Mouse (Mus musculus): ENCODE measurements at regions not wholly inside any gene's neighbourhood (a gene's known extent, or its start where the extent isn't known, plus 50 kb on each side); places are given as distances from the start of the nearest gene placed in this dataset.
"Not testable (repeated sequence)": the region's sequence is repeated elsewhere in the genome, so short reads cannot be mapped to it uniquely, and the experiment has no call there.

DNA sequence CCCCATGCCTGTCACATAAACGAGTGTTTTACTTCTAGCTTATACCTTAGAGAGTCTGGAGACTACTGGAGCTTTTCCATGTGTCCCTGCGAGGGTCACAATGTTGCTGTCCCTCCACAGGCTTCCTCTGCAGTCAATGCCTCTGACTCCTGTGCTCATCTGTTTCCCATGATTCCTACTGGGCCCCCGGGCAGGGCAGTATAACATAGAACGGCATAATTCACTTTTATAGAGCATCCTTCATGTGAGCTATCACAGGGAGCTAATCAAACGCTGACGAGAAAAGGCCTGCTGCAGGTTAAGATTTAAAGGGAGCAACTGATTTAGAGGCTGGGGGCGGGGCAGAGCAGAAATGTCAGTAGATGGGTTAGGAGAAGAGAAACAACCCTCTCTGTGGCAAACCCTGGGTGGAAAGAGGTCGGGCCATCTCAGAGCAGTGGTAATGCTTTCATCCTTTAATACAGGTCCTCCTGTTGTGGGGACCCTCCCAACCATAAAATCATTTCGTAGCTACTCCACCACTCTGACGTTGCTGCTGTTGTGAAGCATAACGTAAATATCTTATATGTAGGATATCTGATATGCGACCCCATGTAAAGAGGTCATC, 168.5 kb upstream of the Cdkn3 start:
- Histone ChIP-seq H3K9ac (ENCODE audit: low read depth, low read length) (no peak overlapping the region), H3K27ac (ENCODE audit: low read depth, low read length) (no peak overlapping the region), H3K9me3 (ENCODE audit: control insufficient read depth, low read length) (no peaks in the 10 kb centered on the region), H3K4me1 (replicated peaks; ENCODE audit: control insufficient read depth, insufficient read depth, low read length) (no peaks in the 10 kb centered on the region), H3K4me3 (ENCODE audit: low read depth, low read length) (no peak overlapping the region), H3K4me2 (replicated peaks; ENCODE audit: low read depth, low read length) (no peak overlapping the region), H3K27me3 (ENCODE audit: control insufficient read depth, insufficient read depth, low read length) (no peaks in the 10 kb centered on the region), H3K36me3 (ENCODE audit: control insufficient read depth, insufficient read depth, low read length) (no peaks in the 10 kb centered on the region)
- 78% methylated on average over 12 of the region's 12 CpGs for WGBS
- DNase-seq (ENCODE audit: low spot score) (no peak), ATAC-seq (ENCODE audit: low FRiP score) (no peak)

DNA sequence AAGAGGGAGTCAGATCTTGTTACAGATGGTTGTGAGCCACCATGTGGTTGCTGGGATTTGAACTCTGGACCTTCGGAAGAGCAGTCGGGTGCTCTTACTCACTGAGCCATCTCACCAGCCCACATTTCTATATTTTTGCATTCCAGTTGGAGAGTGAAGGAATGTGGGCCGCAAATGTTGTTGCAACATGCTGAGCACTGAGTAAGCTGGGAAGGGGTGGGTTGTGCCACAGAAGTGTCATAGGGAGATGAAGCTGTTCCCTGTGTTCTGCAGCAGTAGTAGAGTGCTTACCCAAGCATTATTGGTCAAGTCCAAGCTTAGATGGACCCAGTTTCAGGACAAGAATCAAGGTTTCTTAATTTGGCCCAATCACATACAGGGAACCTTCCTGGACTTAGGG, 169.1 kb upstream of the Cdkn3 start:
- H3K27me3 ChIP-seq (ENCODE audit: control insufficient read depth, insufficient read depth, low read length), result no peaks in the 10 kb centered on the region
- H3K9ac ChIP-seq (ENCODE audit: low read depth, low read length), result no peak overlapping the region
- no peak for DNase-seq (ENCODE audit: low spot score)
- no peak overlapping the region for H3K4me3 ChIP-seq (ENCODE audit: low read depth, low read length)
- WGBS, result 88% methylated on average over 3 of the region's 3 CpGs
- H3K9me3 ChIP-seq (ENCODE audit: control insufficient read depth, low read length), result no peaks in the 10 kb centered on the region
- no peak overlapping the region for H3K27ac ChIP-seq (ENCODE audit: low read depth, low read length)
- H3K4me1 ChIP-seq (replicated peaks; ENCODE audit: control insufficient read depth, insufficient read depth, low read length), result no peaks in the 10 kb centered on the region
- H3K4me2 ChIP-seq (replicated peaks; ENCODE audit: low read depth, low read length), result no peak overlapping the region
- no peak for ATAC-seq (ENCODE audit: low FRiP score)
- H3K36me3 ChIP-seq (ENCODE audit: control insufficient read depth, insufficient read depth, low read length), result no peaks in the 10 kb centered on the region

DNA sequence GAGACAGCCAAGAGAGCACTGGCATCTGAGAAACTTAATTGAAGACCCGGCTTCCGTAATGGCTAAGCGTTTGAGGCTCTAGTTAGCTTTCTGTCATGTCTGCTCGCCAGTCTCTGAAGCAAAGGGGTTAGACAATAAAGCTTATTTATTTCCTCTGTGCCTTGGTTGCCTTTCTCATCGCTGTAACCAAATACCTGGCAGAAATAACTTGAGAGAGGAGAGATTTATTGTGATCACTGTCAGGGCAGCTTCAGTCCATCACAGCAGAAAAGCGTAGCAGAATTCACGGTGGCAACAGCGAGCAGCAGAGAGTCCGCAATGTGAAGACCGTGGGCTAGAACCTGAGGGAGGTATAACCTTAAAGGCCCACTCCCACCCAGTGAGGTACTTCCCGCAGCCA, 174.2 kb upstream of the Cdkn3 start:
- H3K4me1 ChIP-seq (replicated peaks; ENCODE audit: control insufficient read depth, insufficient read depth, low read length), result no peaks in the 10 kb centered on the region
- DNase-seq (ENCODE audit: low spot score), result no peak
- H3K9me3 ChIP-seq (ENCODE audit: control insufficient read depth, low read length), result no peaks in the 10 kb centered on the region
- H3K27me3 ChIP-seq (ENCODE audit: control insufficient read depth, insufficient read depth, low read length), result no peaks in the 10 kb centered on the region
- no peak for ATAC-seq (ENCODE audit: low FRiP score)
- H3K27ac ChIP-seq (ENCODE audit: low read depth, low read length), result no peak overlapping the region
- no peak overlapping the region for H3K4me3 ChIP-seq (ENCODE audit: low read depth, low read length)
- no peak overlapping the region for H3K9ac ChIP-seq (ENCODE audit: low read depth, low read length)
- no peaks in the 10 kb centered on the region for H3K36me3 ChIP-seq (ENCODE audit: control insufficient read depth, insufficient read depth, low read length)
- 90% methylated on average over 11 of the region's 11 CpGs for WGBS
- H3K4me2 ChIP-seq (replicated peaks; ENCODE audit: low read depth, low read length), result no peak overlapping the region

DNA sequence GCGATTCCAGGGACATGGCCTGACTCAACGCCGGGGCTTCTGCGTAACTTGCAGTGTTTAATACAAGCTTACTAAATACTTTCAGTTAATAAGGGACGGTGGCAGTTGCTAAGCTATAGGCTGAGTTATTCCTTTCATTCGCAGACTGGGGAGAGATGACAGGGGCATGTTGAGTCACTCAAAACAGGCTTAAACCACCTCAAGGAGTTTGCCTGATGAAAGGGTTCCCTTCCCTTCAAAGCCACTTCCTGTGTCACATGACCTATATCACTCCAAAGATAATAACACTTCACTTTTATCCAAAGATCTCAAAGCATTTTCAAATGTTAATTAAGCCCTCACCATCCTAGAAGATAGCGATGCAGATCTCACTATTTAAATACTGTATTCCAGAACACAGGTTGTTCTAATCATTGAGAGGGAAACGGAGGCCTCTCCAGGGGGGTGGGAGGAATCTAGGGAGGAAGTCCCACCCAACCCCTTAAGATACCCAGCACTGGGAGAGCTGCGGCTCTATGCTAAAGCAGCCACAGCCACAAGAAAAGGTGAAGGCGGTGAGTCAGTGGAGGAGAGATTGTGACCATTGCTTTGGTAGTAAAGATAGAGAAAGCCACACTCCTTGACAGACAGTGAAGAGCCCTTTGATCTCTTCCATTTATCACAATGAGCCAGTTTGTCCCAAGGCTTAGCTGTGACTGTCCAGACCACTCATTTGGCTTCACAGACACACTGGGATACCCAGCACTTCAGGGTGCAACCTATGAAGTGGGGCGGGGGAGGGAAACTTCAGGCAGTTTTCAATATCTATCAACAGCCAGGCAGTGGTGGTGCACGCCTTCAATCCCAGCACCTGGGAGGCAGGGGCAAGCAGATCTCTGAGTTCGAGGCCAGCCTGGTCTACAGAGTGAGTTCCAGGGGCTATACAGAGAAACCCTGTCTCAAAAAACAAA, 182.0 kb upstream of the Cdkn3 start:
- Histone ChIP-seq H3K9ac (ENCODE audit: low read depth, low read length) (no peak overlapping the region), H3K4me2 (replicated peaks; ENCODE audit: low read depth, low read length) (no peak overlapping the region), H3K36me3 (ENCODE audit: control insufficient read depth, insufficient read depth, low read length) (no peaks in the 10 kb centered on the region), H3K27ac (ENCODE audit: low read depth, low read length) (no peak overlapping the region), H3K4me1 (replicated peaks; ENCODE audit: control insufficient read depth, insufficient read depth, low read length) (no peaks in the 10 kb centered on the region), H3K9me3 (ENCODE audit: control insufficient read depth, low read length) (no peaks in the 10 kb centered on the region), H3K27me3 (ENCODE audit: control insufficient read depth, insufficient read depth, low read length) (no peaks in the 10 kb centered on the region), H3K4me3 (ENCODE audit: low read depth, low read length) (no peak overlapping the region)
- no peak for DNase-seq (ENCODE audit: low spot score)
- WGBS, result 73% methylated on average over 13 of the region's 13 CpGs
- ATAC-seq (ENCODE audit: low FRiP score), result no peak

DNA sequence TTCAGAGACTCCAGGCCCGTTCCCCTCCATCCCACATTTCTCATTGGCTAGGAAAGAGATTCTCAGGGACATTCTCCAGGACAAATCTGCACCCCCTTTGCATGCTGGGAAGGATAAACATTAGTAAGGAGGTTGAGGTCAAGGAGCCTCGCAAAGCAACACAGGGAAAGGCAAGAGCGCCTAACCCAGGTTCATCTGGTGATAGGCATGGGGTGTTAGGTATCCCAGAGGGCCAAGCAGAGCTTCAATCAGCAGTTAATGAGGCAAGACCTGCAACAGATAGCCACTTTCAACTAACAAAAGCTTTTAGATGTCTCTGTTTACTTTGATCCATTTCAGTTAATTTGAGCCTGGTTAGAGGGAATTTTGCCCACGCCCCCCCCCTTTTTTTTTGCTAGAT, 184.5 kb upstream of the Cdkn3 start:
- Histone ChIP-seq H3K36me3 (ENCODE audit: control insufficient read depth, insufficient read depth, low read length) (no peaks in the 10 kb centered on the region), H3K9ac (ENCODE audit: low read depth, low read length) (no peak overlapping the region), H3K4me2 (replicated peaks; ENCODE audit: low read depth, low read length) (no peak overlapping the region), H3K4me1 (replicated peaks; ENCODE audit: control insufficient read depth, insufficient read depth, low read length) (no peaks in the 10 kb centered on the region), H3K27ac (ENCODE audit: low read depth, low read length) (no peak overlapping the region), H3K9me3 (ENCODE audit: control insufficient read depth, low read length) (no peaks in the 10 kb centered on the region), H3K4me3 (ENCODE audit: low read depth, low read length) (no peak overlapping the region), H3K27me3 (ENCODE audit: control insufficient read depth, insufficient read depth, low read length) (no peaks in the 10 kb centered on the region)
- DNase-seq (ENCODE audit: low spot score) (no peak), ATAC-seq (ENCODE audit: low FRiP score) (no peak)
- WGBS, result 57% methylated on average over 4 of the region's 4 CpGs

DNA sequence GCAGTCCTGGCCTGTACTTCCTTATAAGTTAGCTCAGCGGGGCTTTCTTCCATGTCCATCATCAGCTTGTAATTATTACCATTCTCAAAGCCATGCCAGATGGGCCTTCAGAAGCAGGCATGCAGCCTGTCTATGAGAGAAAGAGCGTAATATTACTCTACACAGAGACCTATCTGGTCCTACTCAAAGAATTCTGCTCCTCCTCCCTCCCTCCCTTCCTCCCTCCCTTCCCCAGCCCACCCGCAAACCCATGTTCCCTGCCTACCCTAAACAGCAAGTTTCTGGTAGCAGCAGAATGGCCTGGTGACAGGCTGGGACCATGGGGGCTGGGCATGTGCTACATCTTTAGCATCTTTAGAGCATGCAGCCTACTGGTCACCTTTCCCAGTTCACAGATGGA, 184.9 kb upstream of the Cdkn3 start:
- no peaks in the 10 kb centered on the region for H3K9me3 ChIP-seq (ENCODE audit: control insufficient read depth, low read length)
- H3K27ac ChIP-seq (ENCODE audit: low read depth, low read length), result no peak overlapping the region
- DNase-seq (ENCODE audit: low spot score) (no peak), ATAC-seq (ENCODE audit: low FRiP score) (no peak)
- no peak overlapping the region for H3K4me2 ChIP-seq (replicated peaks; ENCODE audit: low read depth, low read length)
- 46% methylated on average over 3 of the region's 3 CpGs for WGBS
- H3K4me1 ChIP-seq (replicated peaks; ENCODE audit: control insufficient read depth, insufficient read depth, low read length), result no peaks in the 10 kb centered on the region
- no peak overlapping the region for H3K4me3 ChIP-seq (ENCODE audit: low read depth, low read length)
- H3K36me3 ChIP-seq (ENCODE audit: control insufficient read depth, insufficient read depth, low read length), result no peaks in the 10 kb centered on the region
- H3K9ac ChIP-seq (ENCODE audit: low read depth, low read length), result no peak overlapping the region
- H3K27me3 ChIP-seq (ENCODE audit: control insufficient read depth, insufficient read depth, low read length), result no peaks in the 10 kb centered on the region

DNA sequence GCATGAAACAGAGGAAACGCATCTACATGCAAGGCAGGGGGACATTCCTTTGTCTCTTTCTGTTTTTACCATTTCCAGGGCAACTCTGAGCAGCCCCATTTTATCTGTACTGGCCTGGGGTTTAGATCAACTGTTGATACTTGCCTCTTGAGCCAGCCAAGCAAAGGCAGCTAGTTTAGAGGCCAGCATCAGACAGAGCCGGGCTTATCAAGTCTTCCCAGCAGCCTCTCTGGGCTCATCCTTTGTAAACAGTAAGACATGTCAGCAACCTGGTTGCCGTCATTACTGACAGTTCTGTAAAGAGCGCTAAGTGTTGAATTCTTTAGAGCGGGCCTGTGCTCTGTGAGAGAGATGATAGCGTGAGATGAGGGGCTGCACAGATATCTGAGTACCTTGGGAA, 182.9 kb upstream of the Bmp4 start:
- H3K27ac ChIP-seq (ENCODE audit: low read depth, low read length), result no peak overlapping the region
- no peak for DNase-seq (ENCODE audit: low spot score)
- no peak overlapping the region for H3K9ac ChIP-seq (ENCODE audit: low read depth, low read length)
- H3K4me3 ChIP-seq (ENCODE audit: low read depth, low read length), result no peak overlapping the region
- no peak overlapping the region for H3K4me2 ChIP-seq (replicated peaks; ENCODE audit: low read depth, low read length)
- ATAC-seq (ENCODE audit: low FRiP score), result no peak
- 70% methylated on average over 6 of the region's 6 CpGs for WGBS
- no peaks in the 10 kb centered on the region for H3K27me3 ChIP-seq (ENCODE audit: control insufficient read depth, insufficient read depth, low read length)
- H3K9me3 ChIP-seq (ENCODE audit: control insufficient read depth, low read length), result no peaks in the 10 kb centered on the region
- H3K4me1 ChIP-seq (replicated peaks; ENCODE audit: control insufficient read depth, insufficient read depth, low read length), result no peaks in the 10 kb centered on the region
- no peaks in the 10 kb centered on the region for H3K36me3 ChIP-seq (ENCODE audit: control insufficient read depth, insufficient read depth, low read length)

DNA sequence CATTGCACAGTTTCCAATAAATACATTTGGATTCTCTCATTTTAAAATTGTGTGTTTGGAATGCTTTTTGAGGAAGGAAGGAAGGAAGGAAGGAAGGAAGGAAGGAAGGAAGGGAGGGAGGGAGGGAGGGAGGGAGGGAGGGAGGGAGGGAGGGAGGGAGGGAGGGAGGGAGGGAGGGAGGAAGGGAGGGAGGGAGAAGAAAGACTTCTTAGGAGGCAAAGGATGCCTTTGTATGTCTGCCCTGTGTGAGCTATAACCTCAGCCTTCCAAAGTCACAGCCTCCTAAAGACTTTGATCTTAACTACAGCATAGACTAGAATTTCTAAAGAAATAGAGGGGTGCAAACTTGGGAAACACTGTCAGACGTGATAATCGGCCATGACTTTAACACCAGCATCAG, 182.5 kb upstream of the Bmp4 start:
- WGBS, result 75% methylated on average over 2 of the region's 2 CpGs
- not testable (repeated sequence) for H3K4me1 ChIP-seq (replicated peaks; ENCODE audit: control insufficient read depth, insufficient read depth, low read length); H3K4me2 ChIP-seq (replicated peaks; ENCODE audit: low read depth, low read length); DNase-seq (ENCODE audit: low spot score); H3K36me3 ChIP-seq (ENCODE audit: control insufficient read depth, insufficient read depth, low read length); H3K27me3 ChIP-seq (ENCODE audit: control insufficient read depth, insufficient read depth, low read length); H3K4me3 ChIP-seq (ENCODE audit: low read depth, low read length); H3K9ac ChIP-seq (ENCODE audit: low read depth, low read length); H3K27ac ChIP-seq (ENCODE audit: low read depth, low read length); ATAC-seq (ENCODE audit: low FRiP score); H3K9me3 ChIP-seq (ENCODE audit: control insufficient read depth, low read length)

DNA sequence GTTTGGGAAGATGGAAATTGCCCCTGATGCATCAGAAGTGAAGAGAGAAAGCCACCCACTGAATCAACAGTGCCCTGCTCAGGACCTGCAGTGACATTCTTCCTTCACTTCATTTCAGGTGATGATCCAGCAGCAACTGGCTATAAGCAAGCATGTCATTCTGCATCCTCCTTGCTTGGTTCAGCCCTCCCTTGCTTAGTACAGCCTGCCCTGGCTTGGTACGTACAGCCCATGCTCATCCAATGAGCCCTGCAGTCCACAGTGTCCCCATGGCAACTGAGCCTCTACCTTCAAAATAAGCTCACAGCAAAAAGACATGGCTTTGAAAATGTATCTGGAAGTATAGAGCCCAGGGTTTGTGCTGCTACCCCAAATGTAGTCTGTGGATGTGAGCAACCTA, 181.4 kb upstream of the Bmp4 start:
- Histone ChIP-seq H3K4me3 (ENCODE audit: low read depth, low read length) (no peak overlapping the region), H3K4me2 (replicated peaks; ENCODE audit: low read depth, low read length) (no peak overlapping the region), H3K27me3 (ENCODE audit: control insufficient read depth, insufficient read depth, low read length) (no peaks in the 10 kb centered on the region), H3K4me1 (replicated peaks; ENCODE audit: control insufficient read depth, insufficient read depth, low read length) (no peaks in the 10 kb centered on the region), H3K9me3 (ENCODE audit: control insufficient read depth, low read length) (no peaks in the 10 kb centered on the region), H3K36me3 (ENCODE audit: control insufficient read depth, insufficient read depth, low read length) (no peaks in the 10 kb centered on the region), H3K9ac (ENCODE audit: low read depth, low read length) (no peak overlapping the region), H3K27ac (ENCODE audit: low read depth, low read length) (no peak overlapping the region)
- DNase-seq (ENCODE audit: low spot score), result no peak
- 39% methylated on average over 1 of the region's 1 CpGs for WGBS
- no peak for ATAC-seq (ENCODE audit: low FRiP score)
